Mouse (Mus musculus): ENCODE data around the gene Neurl4.
"Not testable (repeated sequence)": the region's sequence is repeated elsewhere in the genome, so short reads cannot be mapped to it uniquely, and the experiment has no call there.

Gene Neurl4

DNA sequence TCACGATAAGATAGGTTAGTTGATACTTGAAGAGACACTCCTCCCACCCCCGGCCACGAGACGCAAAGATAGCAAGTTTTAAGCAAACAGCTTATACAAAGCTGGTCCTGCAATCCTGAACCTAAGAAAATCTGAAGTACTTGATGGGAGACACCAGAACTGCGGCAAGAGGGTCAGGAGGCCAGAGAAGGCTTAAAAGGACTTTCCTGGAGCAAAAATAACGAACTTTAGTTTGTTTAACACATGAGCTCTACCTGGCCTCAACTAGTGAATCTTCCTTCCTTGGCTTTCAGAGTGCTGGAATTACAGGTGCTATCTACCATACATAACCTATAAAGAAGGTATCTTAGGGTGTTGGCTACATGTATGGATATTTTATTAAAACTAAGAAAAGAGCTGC, 33.8 kb downstream of the Neurl4 start:
- DNase-seq, result no peak

- peak; percentile 86 for DNase-seq
Observed at GRCm38 (mm10) chr11:69935137-69935879, 34.4 kb downstream of the Neurl4 start, which contains the start of gene Ybx2. TSS of gene Ybx2 (plus strand) at chr11:69935796.

GRCm38 (mm10) chr11:69936156-69936555, 35.3 kb downstream of the Neurl4 start:
- no peak for DNase-seq

GRCm38 (mm10) chr11:69936714-69937347, 36.0 kb downstream of the Neurl4 start:
- DNase-seq, result no peak

GRCm38 (mm10) chr11:69937385-69937784, 36.5 kb downstream of the Neurl4 start:
- DNase-seq, result no peak

- DNase-seq, result no peak
Observed at GRCm38 (mm10) chr11:69937834-69938233, 37.0 kb downstream of the Neurl4 start.

DNA sequence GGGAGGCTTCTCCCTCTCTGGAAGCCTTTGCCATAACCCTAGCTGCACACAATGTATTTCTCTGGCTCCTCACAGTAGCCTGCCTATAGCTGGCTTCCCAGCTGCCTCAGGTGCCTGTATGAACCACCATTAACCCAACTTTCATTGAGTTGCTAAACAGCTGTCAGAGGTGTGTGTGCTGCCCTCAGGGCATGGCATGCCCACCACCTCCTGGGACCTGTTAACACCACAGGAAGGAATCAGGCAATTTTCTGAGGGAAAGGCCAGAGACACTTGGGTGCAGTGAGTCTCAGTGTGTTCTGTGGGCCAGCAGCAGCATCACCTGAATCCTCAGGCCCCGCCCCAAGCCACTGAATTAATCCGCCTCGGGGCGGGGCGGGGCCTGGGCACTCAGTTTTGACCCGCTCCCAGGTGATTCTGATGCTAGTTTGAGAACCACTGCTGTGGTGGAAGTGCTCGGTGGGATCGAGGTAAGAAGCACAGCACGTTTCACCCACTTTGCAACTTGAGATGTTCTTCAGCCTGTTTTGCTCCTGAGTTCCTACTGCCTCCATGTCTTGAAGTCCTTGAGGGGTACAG, 37.6 kb downstream of the Neurl4 start:
- DNase-seq, result no peak

DNA sequence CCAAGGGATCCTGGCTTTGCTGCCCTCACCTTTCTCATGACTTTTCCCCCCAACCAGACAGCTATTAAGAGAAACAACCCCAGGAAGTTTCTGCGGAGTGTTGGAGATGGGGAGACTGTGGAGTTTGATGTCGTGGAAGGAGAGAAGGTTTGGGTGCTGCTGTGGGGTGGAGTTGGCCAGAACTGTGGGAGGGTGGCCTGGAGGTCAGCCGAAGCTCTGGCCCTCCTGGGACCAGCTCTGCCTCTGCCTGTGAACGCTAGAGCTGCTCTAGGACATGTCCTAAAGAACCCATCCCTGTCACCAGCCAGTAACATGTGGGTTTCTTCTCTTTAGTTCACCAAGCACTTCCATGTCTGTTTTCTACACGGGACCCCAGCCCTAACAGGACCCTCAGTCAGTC, 38.3 kb downstream of the Neurl4 start:
- no peak for DNase-seq

GRCm38 (mm10) chr11:69939731-69940130, 38.9 kb downstream of the Neurl4 start:
- no peak for DNase-seq

GRCm38 (mm10) chr11:69940962-69941361, 40.1 kb downstream of the Neurl4 start:
- DNase-seq, result no peak

- DNase-seq, result no peak
Observed at GRCm38 (mm10) chr11:69945216-69945615, 44.3 kb downstream of the Neurl4 start.

DNA sequence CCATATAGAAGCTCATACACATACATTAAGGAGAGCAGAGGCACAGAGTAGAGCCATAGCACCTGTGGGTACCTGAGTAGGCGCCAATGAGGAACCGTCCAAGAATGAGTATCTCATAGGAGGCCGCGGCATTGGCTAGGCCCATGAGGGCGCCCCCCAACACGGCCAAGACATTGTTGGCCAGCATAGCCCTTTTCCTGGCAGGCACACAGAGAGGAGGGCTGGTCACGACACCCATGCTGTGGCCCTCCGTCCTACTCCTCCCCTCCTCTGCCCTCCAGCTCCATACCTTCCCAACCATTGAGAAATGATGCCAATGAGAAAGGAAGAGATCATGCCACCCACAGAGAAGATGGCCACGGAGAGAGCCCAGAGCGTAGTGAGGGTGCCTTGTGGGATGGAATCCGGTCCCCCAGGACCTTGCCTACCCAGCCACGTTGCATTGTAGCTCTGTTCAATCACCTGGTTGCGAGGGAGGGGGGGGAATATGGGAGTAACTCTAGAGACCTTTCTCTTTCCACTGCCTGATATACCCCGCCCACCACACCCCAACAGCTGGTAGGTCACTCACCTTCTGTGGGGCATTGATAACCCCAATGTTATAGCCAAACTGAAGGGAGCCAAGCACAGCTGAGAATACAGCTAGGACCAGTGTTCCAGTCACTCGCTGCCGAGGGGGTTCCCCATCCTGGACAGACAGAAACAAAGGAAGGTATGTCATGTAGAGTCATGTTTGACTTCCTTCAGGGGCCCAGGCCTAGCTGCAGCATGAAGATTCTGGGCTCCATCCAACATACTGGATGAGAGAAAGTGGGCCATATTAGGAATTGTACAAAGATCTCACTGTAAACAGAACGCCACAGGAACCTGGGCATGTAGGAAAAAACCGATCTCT, 45.4 kb downstream of the Neurl4 start:
- DNase-seq, result no peak

DNA sequence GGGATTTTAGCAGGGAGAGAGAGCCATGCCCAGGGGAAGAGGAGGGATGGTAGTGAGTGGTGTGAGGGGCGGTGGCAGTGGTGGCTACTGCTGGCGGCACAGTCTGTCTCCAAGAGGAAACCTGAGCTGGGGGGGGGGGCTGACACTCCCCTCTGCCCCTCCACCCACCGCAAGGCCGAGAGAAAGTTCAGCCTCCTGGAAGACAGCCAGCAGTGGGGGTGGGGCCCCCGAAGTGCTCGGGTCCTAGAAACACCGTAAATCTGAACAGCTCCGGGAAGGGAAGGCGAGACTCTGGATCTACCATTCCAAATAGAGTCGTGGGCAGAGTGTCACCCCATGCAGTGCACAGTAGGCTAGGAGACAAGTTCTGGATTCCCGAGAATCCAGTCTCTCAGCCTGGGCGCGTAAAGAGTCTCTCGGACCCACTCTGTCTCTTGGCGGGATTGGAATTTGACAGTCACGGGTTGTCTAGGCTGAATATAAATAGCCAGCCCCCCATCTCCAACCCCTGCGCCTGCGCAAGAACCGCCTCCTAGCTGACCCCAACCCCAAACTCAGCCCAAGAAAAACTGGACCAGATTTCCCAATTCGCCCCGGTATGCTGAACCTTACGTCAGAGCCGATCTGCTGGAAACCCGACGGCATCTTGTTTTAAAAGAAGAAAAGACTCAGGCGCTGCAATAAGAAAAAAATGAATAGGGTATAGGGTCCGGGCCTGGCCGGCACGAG, 46.6 kb downstream of the Neurl4 start:
- no peak for DNase-seq

GRCm38 (mm10) chr11:69948066-69948762, 47.3 kb downstream of the Neurl4 start, which contains the start of gene Slc2a4:
TSS of gene Slc2a4 (minus strand) at chr11:69948188.
- peak; percentile 93 for DNase-seq

DNA sequence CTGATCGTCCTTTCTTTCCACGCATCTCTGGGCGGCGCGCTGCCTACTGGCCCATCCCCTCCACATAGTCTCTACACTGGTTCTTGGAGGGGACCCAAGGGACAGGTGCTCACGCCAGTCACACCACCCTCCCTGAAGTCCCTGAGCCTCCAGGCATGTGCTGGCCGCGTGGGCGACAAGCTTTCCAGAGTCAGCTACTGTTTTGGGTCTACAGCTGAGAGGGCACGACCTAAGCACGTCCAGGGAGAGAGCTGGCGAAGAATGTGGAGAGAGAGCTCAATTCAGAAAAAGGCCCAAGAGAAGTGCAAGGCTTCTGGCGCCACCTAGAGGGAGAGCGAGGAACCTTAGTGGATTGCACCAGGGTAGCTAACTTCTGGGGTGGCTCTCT, 47.9 kb downstream of the Neurl4 start:
- DNase-seq, result peak; percentile 92

- no peak for DNase-seq
Observed at GRCm38 (mm10) chr11:69950807-69951459, 50.1 kb downstream of the Neurl4 start.

DNA sequence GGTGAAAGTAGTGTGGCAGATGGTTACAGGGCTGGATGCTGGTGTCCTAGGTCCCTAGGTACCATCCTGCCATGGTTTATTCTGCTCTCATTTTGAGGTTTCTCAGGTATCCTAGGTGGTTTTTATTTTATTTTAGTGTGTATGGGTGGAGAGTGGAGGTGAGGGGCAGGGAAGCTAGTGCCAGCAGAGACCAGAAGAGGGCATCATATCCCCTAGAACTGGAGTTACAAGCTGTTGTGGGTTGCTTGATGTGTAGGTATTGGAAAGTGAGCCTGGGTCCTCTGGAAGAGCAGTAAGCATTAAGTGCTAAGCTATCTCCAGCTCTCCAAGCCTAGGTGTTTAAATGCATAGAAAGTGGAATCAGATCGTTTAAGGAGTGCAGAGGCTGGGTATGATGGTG, 51.4 kb downstream of the Neurl4 start:
- no peak for DNase-seq

DNA sequence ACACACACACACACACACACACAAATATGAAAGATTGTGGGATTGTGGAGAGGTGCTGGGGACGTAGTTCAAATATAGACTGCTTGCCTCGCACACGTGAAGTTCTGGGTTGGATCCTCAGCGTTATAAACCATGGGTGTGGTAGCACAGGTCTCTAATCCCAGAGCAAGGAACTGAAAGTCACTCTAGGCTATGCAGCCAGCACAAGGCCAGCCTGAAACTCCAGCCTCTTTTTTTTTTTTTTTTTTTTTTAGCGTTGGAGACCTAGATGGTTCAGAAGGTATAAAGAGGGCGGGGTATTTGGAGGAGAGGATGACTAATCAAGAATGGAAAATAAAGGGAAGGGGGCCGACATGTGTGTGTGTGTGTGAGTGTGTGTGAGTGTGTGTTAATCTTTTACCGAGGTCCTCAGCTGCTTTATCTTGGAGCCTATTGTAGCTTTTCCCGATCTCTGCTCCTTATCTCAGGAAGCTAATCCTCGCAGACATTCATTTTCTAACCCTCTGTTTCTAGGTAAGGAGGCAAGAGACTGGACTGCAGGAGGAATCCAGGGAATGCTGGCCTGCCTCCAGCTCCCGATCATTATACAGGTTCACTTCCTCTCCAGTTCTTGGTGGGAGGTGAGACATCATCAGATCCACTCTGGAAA, 52.5 kb downstream of the Neurl4 start:
- DNase-seq, result no peak

- not testable (repeated sequence) for DNase-seq
Observed at GRCm38 (mm10) chr11:69955618-69956017, 54.7 kb downstream of the Neurl4 start.

- DNase-seq, result no peak
Observed at GRCm38 (mm10) chr11:69956218-69956617, 55.3 kb downstream of the Neurl4 start.

- DNase-seq, result no peak
Observed at GRCm38 (mm10) chr11:69960616-69961015, 59.7 kb downstream of the Neurl4 start.
